Mouse (Mus musculus) heart, postnatal 14 days (tissue): ENCODE data around the gene Ntn5. TPM values are rescaled to one million over a fixed set of nuclear protein-coding genes. Genes with fewer than 3 reads are reported as not detected.

Experiments
- DNase-seq, 2 experiments: peaks; one replicate each; pipeline ENCODE4 v3.0.0; 2021 to 2022
- intact Hi-C: fragments of 180-260 bp; cut with DNase I; formaldehyde crosslinking; loops from one replicate; pipeline ENCODE4 v1.15.1; 2025
- total RNA-seq, 2 experiments: library from RNA; stranded (reverse); gene quantifications; 2 replicates each; pipeline ENCODE4 v1.2.3; 2021

Ntn5 gene
- total RNA-seq, 2 experiments from 2014 or later, result 0.12 to 0.24 TPM

DNA sequence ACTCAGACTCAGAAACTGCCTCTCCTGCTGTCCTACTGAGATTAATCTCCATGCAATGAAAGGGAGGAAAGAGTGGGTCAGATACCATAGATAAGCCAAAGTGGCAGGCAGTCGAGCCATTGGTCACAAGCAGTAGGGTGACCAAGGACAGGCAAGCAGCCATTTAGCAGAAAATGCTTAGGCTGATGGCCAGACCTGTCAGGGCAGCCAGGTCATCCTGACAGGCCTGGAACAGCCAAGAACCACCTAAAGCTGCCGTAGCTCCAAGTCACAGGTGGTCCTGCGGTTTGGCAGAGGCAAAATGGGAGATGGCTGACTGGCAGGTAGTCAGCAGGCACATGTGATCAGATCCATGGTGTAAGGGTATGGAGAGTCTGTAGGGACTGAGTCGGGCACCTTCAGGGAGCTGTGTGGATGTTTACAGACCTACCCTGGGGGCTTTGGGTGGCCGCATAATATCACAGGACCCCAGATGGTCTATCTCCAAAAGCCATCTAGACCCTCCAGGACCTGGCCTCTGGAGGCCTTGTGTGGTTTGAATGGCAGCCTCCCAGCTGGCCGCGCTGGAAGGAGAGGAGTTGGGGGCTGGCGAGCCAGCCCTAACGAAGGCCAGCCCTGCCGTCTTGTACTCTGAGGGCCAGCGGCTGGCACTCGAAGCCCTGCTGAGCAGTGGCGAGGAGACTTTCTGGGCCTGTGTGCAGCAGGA lies 38.0 kb downstream of the Ntn5 start:
- intact Hi-C loops, result no loop called here
- no peak for DNase-seq

DNA sequence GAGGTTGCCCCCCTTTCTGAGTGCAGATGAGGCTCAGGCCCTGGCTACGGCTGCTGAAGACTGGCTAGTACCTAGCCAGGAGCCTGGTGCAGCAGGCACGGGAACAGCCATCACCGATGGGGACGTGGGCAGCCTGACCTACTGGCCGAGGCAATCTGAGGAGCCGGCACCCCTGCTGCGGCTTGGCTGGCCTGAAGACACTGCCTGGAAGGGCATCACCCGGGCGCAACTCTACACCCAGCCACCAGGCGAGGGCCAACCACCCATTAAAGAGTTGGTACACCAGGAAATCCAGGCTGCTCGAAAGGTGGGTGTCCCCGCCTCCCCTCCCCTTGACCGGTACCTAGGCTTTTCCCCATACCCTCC lies 38.5 kb downstream of the Ntn5 start:
- no peak for DNase-seq
- intact Hi-C loops, result no loop called here

DNA sequence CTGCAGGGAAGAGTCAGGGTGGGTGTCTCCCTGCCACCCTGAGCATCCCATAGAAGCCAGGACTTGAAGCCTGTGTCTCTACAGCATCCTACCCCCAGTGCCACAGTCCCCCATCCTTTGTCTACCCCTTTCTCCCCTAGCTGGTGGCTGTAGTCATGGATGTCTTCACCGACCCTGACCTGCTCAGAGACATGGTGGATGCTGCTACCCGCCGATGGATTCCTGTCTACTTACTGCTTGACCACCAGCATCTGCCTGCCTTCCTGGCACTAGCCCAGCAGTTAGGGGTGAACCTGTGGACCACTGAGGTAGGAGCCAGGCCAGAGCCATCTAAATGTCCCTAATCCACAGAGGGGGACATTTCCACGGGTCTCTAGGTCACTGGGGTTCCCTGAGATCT lies 39.5 kb downstream of the Ntn5 start:
- intact Hi-C loops, result no loop called here
- DNase-seq, result no peak

DNA sequence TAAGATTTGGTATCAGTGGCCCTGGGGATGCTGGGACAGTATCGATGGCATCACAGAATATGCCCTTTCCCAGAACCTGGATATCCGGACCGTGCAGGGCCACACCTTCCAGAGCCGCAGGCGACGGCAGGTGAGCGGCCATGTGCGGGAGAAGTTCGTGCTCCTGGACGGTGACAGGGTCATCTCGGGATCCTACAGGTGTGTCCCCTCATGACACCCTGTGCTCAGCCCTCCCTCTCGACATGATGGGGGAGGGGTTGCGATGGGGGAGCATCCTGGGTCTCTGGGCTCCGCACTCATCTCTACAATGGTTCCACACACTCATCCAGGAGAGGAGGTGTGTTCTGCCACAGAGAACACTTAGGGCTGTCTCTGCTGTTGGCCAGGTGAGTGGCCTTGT lies 40.0 kb downstream of the Ntn5 start:
- intact Hi-C loops, result no loop called here
- DNase-seq, result no peak

DNA sequence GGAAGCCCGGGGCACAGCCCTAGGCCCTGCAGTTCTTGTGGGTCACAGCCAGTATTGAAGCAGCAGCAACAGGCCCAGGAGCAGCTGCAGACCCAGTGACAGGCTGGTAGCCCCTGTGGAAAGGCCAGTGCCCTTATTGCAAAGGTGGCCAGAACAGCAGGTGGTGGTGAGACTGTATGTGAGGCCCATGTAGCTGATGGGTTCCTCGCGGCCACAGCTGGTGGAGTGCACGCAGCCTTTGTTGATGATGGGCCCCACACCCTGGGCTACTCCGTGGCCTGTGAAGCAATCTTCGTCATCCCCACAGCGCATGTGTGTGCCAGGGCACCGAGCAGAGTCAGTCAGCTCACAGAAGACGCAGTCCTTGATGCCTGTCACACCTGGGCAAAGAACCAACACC lies 41.3 kb downstream of the Ntn5 start:
- DNase-seq, result no peak
- intact Hi-C loops, result no loop called here

DNA sequence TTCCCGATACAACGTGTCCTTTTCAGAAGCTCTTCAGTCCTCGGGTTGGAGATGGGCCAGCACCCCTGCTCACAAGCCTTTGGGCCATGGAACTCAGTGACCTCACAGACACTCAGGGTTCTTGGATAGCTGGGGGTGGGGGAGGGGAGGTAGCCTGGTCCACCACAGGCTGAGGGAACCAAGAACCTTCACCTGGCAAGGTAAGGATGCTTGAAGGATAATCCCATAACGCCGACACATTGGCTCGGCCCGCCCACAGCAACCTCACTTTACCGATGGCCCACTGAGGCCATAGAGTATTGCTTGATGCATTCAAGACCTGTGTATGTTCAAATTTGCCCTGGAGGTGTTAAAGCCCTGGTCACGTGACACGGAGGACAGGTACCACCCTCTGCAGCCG lies 41.9 kb downstream of the Ntn5 start, which contains the start of gene Spaca4:
TSS of gene Spaca4 (minus strand) at position 101 of the 400 bp plus-strand sequence.
- intact Hi-C loops, result no loop called here
- DNase-seq, result no peak

DNA sequence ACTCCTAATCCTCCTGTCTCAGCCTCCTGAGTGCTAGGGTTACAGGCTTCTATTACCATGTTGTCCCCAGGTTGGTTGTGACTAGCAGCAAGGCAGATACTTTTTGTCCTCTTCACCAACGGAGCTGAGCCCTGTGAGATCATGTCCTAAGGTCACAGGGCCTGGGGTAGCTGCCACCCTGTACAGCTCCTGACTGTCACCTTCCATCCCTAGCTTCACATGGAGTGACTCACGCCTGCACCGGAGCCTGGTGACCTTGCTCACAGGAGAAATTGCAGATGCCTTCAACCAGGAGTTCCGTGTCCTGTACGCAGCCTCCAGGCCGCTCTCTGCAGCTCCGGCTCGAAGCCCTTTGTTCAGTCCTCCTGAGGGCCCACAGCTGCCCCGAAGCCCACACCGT lies 42.6 kb downstream of the Ntn5 start:
- DNase-seq, result no peak
- intact Hi-C loops, result no loop called here

DNA sequence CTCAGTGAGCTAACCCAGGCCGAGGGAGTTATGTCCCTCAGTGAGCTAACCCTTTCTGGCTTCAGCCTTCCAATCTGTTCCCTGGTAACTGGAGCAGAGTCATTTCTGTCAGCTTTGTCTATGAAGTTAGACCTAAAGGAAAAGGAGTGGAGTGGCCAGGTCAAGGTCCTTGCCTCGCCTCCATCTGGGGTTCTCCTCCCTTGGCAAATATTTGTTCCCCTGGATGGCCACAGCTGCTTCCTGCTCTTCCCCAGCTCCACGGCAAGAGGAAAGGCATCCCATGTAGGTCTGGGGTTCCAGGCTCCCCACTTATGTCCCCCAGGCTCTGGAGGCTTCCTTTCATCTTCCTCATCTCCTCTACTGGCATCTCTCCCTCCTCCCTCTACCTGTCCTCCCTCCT lies 43.8 kb downstream of the Ntn5 start:
- no peak for DNase-seq
- intact Hi-C loops, result no loop called here

DNA sequence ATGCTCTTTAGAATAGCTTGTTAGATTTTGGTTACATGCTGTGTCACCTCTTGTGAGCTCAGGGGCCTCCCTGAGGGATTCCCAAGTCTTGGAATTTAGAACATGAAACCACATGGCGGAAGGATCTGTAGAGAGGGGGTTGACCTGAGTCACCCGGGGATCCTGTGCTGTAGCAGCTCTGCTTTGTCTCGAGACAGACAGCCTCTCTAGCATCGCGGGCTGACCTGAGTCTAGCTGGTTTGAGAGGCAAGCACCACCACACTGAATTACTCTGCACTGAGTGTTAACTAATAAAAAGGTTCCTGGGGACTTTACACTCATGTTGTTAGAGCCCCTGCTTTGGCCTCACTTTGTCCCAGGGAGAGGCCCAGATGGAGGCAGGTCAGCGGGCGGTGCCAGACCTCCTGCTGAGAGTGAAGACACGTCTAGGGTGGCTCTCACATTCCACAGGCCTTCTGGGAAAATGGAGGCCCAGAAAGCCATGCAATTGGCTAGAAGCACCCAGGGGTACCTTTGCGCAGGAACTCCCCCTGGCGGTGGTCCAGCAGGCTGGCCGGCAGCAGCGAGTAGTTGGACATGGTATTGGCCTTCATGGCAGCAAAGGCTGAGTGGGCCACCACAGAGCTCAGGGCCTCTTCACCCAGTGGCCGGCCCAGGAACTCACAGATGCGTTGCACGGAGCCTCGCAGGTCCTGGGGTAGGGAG lies 47.1 kb downstream of the Ntn5 start:
- intact Hi-C loops, result no loop called here
- peak in 1 of 2 experiments; percentile 53 for DNase-seq

DNA sequence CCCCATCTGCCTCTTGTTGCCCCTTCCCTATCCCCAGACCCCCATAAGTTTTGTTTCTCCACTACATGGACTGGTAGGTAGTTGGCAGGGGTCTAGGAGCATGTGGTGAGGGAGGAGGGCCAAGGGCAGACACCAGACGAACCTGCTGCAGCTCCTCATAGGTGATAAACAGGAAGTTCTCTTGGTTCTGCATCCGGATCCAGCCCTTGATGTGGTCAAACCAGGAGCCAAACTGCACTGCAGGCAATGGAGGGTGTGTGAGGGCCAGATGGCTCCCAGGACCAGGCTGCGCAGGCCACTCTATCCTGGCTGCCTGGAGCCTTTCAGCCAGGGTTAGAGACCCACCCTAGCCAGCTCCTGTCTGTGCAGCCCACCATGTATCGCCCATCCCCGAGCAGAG lies 49.7 kb downstream of the Ntn5 start:
- no peak for DNase-seq
- intact Hi-C loops, result no loop called here

DNA sequence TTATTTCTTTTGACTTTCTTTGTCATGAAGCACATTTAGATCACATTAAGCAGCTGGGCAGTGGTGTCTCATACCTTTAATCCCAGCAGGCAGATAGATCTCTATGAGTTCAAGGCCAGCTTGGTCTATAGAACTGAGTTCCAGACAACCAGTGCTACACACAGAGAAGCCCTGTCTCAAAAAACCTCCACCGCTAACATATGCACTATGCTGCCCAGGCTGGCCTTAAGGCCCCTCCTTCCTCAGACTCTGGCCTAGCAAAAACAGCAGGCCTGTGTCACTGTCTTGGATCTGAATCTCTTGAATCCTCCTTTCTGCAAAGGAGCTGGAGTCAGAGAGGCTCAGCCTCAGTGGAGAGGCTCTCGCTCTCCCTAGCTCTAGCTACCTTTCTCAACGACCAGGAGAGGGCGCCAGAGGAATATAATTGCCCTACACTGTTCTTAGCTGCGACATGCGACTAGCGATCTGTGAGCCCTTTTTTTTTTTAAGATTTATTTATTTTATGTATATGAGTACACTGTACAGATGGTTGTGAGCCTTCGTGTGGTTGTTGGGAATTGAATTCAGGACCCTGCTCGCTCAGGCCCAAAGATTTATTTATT lies 55.4 kb downstream of the Ntn5 start:
- intact Hi-C loops, result loop anchor here (1.0 to 2.0 kb wide), 3 partner anchors 62 to 270 kb away; no protein-coding TSS in a partner anchor
- DNase-seq, result peak; percentile 83 to 88

DNA sequence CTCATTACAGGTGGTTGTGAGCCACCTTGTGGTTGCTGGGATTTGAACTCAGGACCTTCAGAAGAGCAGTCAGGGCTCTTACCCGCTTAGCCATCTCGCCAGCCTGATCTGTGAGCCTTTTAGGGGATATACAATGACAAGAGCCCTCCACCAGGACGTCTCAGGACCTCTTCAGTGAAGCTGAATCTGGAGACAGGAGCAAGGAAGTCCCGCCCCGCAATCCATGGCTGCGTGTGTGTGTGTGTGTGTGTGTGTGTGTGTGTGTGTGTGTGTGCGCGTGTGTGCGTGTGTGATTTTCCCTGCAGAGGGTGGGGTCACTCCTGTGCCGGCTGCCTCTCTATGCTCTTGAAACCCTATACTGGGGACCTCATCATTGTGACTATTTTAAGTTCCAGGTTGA lies 56.0 kb downstream of the Ntn5 start:
- intact Hi-C loops, result loop anchor here (1.0 to 2.0 kb wide), 3 partner anchors 61 to 269 kb away; no protein-coding TSS in a partner anchor
- no peak for DNase-seq

DNA sequence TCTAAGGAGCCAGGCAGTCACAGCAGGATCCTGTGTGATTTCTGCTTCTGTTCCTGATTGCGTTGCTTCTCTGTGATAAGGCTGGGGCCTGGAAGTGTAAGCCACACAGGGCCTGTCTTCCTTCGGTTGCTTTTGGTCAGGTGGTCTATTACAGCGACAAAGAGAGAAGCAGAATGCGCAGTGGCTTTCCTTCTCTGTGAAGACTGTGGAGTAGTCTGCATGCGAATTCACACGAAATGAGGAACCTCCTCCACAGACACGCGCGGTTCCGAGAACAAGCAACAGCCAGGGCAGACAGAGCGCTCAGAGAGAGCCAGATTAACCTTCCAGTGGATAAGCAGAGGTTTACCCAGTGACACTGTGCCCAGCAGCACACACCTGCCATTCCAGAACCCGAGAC lies 57.5 kb downstream of the Ntn5 start:
- intact Hi-C loops, result no loop called here
- no peak for DNase-seq

DNA sequence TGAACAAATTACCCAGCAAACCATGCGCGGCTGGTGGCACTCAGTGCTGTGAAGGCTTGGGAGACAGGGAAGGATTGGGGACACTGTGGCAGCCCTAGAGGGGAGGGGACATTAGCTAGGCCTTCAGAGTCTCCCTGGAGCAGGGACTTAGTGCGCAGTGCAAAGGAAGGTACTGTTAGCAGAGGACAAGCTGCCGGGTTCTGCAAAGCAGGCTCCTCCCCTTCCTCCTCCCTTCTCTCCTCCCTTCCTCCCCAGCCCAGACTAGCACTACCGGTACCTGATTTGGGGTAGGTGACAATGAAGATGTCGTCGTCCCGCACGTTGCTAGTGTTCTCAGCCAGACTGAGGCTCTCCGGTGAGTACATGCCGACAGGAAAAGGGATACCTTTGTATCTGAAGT lies 58.0 kb downstream of the Ntn5 start:
- no peak for DNase-seq
- intact Hi-C loops, result no loop called here

DNA sequence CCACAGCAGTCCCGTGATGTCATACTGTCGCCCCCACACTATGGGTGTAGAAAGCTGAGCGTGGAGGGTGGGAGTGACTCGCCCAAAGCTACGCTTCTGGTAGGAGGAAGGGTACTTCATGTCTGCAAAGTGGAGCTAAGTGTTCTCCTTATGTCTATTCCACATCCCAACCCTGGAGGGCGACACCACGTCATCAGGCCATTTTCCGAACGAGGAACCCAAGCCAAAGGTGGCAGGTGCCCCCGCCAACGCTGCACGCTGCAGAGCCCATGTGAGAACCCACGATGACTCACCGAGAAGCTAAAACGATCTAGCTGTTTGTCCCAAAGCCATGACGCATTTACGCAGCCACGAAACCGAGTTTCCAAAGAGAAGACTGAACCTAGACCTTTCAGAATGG lies 58.5 kb downstream of the Ntn5 start:
- intact Hi-C loops, result no loop called here
- no peak for DNase-seq

Other genes with a start within 250 kb of the Ntn5 start
- gene Gys1, start 249.2 kb upstream of the Ntn5 start, total RNA-seq, result 10 to 100 TPM; 86.1 to 90.2 TPM
- gene Ruvbl2, start 245.9 kb upstream of the Ntn5 start, total RNA-seq, result 10 to 100 TPM; 25.3 to 26.3 TPM
- gene Ftl1, start 224.1 kb upstream of the Ntn5 start, total RNA-seq, result 100 to 1,000 TPM; 231 to 265 TPM
- gene Bax, start 217.1 kb upstream of the Ntn5 start, total RNA-seq, result 10 to 100 TPM; 25.6 to 31.1 TPM
- not detected for gene Tulp2, start 202.1 kb upstream of the Ntn5 start, total RNA-seq
- 1 to 10 TPM; 2.8 to 4.6 TPM for gene Gm45808, start 197.2 kb upstream of the Ntn5 start, total RNA-seq
- gene Dhdh, start 195.2 kb upstream of the Ntn5 start, total RNA-seq, result 1 to 10 TPM; 4.5 to 6.0 TPM
- 100 to 1,000 TPM; 116 to 137 TPM for gene Nucb1, start 173.6 kb upstream of the Ntn5 start, total RNA-seq
- 10 to 100 TPM; 21.7 to 32.8 TPM for gene Ppp1r15a, start 157.8 kb upstream of the Ntn5 start, total RNA-seq
- 1 to 10 TPM; 1.9 to 2.1 TPM for gene Plekha4, start 157.7 kb upstream of the Ntn5 start, total RNA-seq
- under 1 TPM; 0.19 to 0.39 TPM for gene Hsd17b14, start 129.1 kb upstream of the Ntn5 start, total RNA-seq
- gene Bcat2, start 113.9 kb upstream of the Ntn5 start, total RNA-seq, result 10 to 100 TPM; 85.5 to 94.6 TPM
- gene Fgf21, start 68.5 kb upstream of the Ntn5 start, total RNA-seq, result not detected
- gene Fut1, start 66.7 kb upstream of the Ntn5 start, total RNA-seq, result under 1 TPM in 1 of 2 experiments, not detected in 1; 0.12 TPM
- gene Izumo1, start 62.2 kb upstream of the Ntn5 start, total RNA-seq, result under 1 TPM; 0.54 to 0.67 TPM
- 10 to 100 TPM; 42.6 to 42.8 TPM for gene Rasip1, start 56.5 kb upstream of the Ntn5 start, total RNA-seq
- 1 to 10 TPM; 6.4 to 6.9 TPM for gene Mamstr, start 44.0 kb upstream of the Ntn5 start, total RNA-seq
- under 1 TPM; 0.37 to 0.69 TPM for gene Fut2, start 17.6 kb upstream of the Ntn5 start, total RNA-seq
- gene Sec1, start 10.4 kb downstream of the Ntn5 start, total RNA-seq, result under 1 TPM in 1 of 2 experiments, not detected in 1; 0.12 TPM
- 1 to 10 TPM; 4.3 to 6.6 TPM for gene Car11, start 15.8 kb downstream of the Ntn5 start, total RNA-seq
- gene Dbp, start 21.1 kb downstream of the Ntn5 start, total RNA-seq, result 10 to 100 TPM; 24.7 to 27.1 TPM
- 100 to 1,000 TPM; 552 to 626 TPM for gene Rpl18, start 31.4 kb downstream of the Ntn5 start, total RNA-seq
- 10 to 100 TPM; 17.5 to 18.8 TPM for gene Sphk2, start 34.0 kb downstream of the Ntn5 start, total RNA-seq
- under 1 TPM; 0.17 to 0.24 TPM for gene Fam83e, start 37.2 kb downstream of the Ntn5 start, total RNA-seq
- not detected for gene Spaca4, start 41.8 kb downstream of the Ntn5 start, total RNA-seq
- gene Lmtk3, start 99.7 kb downstream of the Ntn5 start, total RNA-seq, result under 1 TPM in 1 of 2 experiments, not detected in 1; 0.12 TPM
- not detected for gene Sult2b1, start 100.6 kb downstream of the Ntn5 start, total RNA-seq
- gene Cyth2, start 130.6 kb downstream of the Ntn5 start, total RNA-seq, result 10 to 100 TPM; 73.9 to 77.1 TPM
- under 1 TPM; 0.74 to 1.00 TPM for gene Kcnj14, start 140.8 kb downstream of the Ntn5 start, total RNA-seq
- 10 to 100 TPM in 1 of 2 experiments, 1 to 10 TPM in 1; 8.6 to 12.5 TPM for gene Grwd1, start 146.9 kb downstream of the Ntn5 start, total RNA-seq
- gene Kdelr1, start 188.8 kb downstream of the Ntn5 start, total RNA-seq, result 100 to 1,000 TPM; 103 to 109 TPM
- gene Grin2d, start 194.4 kb downstream of the Ntn5 start, total RNA-seq, result under 1 TPM; 0.34 to 0.41 TPM
- gene Syngr4, start 212.7 kb downstream of the Ntn5 start, total RNA-seq, result not detected
- gene Tmem143, start 212.9 kb downstream of the Ntn5 start, total RNA-seq, result 10 to 100 TPM; 77.4 to 79.3 TPM
- 10 to 100 TPM; 25.7 to 32.4 TPM for gene Emp3, start 237.4 kb downstream of the Ntn5 start, total RNA-seq
- 1 to 10 TPM; 2.0 to 2.2 TPM for gene Ccdc114, start 240.1 kb downstream of the Ntn5 start, total RNA-seq